Mouse (Mus musculus) forebrain, embryonic 14.5 days (tissue): Measurements from ENCODE around the gene Gcnt2. TPM values are rescaled to one million over a fixed set of nuclear protein-coding genes. Genes with fewer than 3 reads are reported as not detected.
"Not testable (repeated sequence)": the region's sequence is repeated elsewhere in the genome, so short reads cannot be mapped to it uniquely, and the experiment has no call there.

Source experiments
- ATAC-seq: fragments of 200-750 bp; cut with Nextera tagmentation; 2 replicates; pipeline ENCODE4 v1.8.0; 2017; ENCODE audit warnings: mild to moderate bottlenecking, moderate library complexity
- DNase-seq: peaks from one replicate; pipeline ENCODE4 v3.0.0-alpha.2; 2015; ENCODE audit warnings: low spot score
- H3K27ac ChIP-seq: fragments of 300-500 bp; sonication (generic); 2 replicates; pipeline ENCODE4 v1.5.1; 2014; ENCODE audit warnings: low read depth, mild to moderate bottlenecking, control low read depth, low read length, moderate library complexity
- H3K27me3 ChIP-seq: fragments of 300-500 bp; sonication (generic); replicated peaks from 2 replicates; pipeline ENCODE4 v1.6.1; 2014; ENCODE audit warnings: low read length, control low read depth, mixed read lengths; ENCODE audit not compliant: control insufficient read depth, insufficient read depth
- H3K36me3 ChIP-seq: fragments of 300-500 bp; sonication (generic); 2 replicates; pipeline ENCODE4 v1.6.1; 2014; ENCODE audit warnings: low read length, control low read depth; ENCODE audit not compliant: control insufficient read depth, insufficient read depth
- H3K4me1 ChIP-seq: fragments of 300-500 bp; sonication (generic); 2 replicates; pipeline ENCODE4 v1.6.1; 2014; ENCODE audit warnings: antibody characterized with exemption, low read length, control low read depth; ENCODE audit not compliant: control insufficient read depth, insufficient read depth
- H3K4me2 ChIP-seq: fragments of 300-500 bp; sonication (generic); 2 replicates; pipeline ENCODE4 v1.6.1; 2014; ENCODE audit warnings: mild to moderate bottlenecking, control low read depth, low read length
- H3K4me3 ChIP-seq: fragments of 300-500 bp; sonication (generic); 2 replicates; pipeline ENCODE4 v1.5.1; 2014; ENCODE audit warnings: low read depth, low read length, control low read depth
- H3K9ac ChIP-seq: fragments of 300-500 bp; sonication (generic); 2 replicates; pipeline ENCODE4 v1.6.1; 2014; ENCODE audit warnings: mild to moderate bottlenecking, low read length, control low read depth, moderate library complexity
- H3K9me3 ChIP-seq: fragments of 300-500 bp; sonication (generic); replicated peaks from 2 replicates; pipeline ENCODE4 v1.6.1; 2016; ENCODE audit warnings: low read length, control low read depth, mixed read lengths; ENCODE audit not compliant: control insufficient read depth
- WGBS: fragments of 180-500 bp; shearing (Covaris S2); extraction: QIAGEN DNeasy Blood & Tissue Kit; methylation state at CpG from one replicate; pipeline ENCODE4 v1.1.7; 2014; 5-methylcytosine and 5-hydroxymethylcytosine counted together
- polyA plus RNA-seq: library from polyadenylated mRNA; unstranded; fragments of >200 nt; fragmentation: Nextera tagmentation; extraction: Ambion mirVana; gene quantifications from 2 replicates; pipeline ENCODE4 v1.2.1, GENCODE M21; 2014

Gcnt2 gene
- polyA plus RNA-seq, 1 experiment from 2014 or later = 5.2 TPM

DNA sequence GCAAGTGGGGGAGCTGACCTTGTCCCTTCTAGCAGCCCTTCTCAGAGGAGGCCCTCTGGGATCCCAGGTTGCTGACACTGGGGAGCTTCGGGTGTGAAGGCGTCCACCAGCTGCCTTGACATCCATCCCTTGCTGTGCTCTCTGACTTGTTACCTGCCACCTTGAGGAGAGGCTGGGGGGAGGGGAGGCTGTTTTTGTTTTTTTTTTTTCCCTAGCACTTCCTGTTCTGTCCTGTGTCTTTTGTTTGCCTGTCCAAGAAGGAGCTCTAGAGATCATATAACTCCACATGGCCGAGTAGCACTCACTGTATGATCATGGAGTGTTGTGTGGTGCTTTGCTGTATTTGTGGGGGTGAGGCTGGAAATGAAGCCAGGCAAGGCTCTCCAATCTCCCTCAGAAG is 34.0 kb downstream of the Gcnt2 start:
- H3K27me3 ChIP-seq = no peaks in the 10 kb centered on the region
- no peak overlapping the region for H3K27ac ChIP-seq
- no peak for ATAC-seq
- peaks cover 12% of the 10 kb centered on the region for H3K4me1 ChIP-seq
- DNase-seq = no peak
- no peaks in the 10 kb centered on the region for H3K9me3 ChIP-seq
- H3K36me3 ChIP-seq = no peaks in the 10 kb centered on the region
- H3K4me2 ChIP-seq = no peak overlapping the region
- H3K9ac ChIP-seq = no peak overlapping the region
- WGBS = 85% methylated on average over 3 of the region's 3 CpGs
- H3K4me3 ChIP-seq = no peak overlapping the region

DNA sequence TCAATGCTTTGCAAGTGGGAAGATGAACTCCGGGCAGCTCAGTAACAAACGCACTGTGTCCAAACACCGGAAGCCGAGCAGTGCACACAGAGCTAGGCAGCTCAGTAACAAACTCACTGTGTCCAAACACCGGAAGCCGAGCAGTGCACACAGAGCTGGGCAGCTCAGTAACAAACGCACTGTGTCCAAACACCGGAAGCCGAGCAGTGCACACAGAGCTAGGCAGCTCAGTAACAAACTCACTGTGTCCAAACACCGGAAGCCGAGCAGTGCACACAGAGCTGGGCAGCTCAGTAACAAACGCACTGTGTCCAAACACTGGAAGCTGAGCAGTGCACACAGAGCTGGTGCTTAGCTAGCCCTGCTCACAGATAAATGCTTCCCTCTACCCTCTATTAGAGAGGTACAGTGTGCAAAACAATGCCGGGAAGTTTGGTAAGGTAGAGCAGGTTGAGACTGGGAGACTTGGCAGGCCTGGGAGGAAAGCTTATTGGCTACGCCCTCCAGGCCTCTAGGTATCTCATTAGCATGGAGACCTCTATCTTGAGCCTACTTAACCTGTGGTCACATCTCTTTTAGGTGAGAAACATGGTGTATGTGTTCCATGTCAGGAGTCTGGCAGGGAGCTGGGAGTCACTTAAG is 38.6 kb downstream of the Gcnt2 start:
- H3K9me3 ChIP-seq, H3K36me3 ChIP-seq, DNase-seq, H3K4me2 ChIP-seq, H3K4me3 ChIP-seq, H3K27ac ChIP-seq, H3K9ac ChIP-seq, H3K4me1 ChIP-seq, H3K27me3 ChIP-seq, ATAC-seq: not testable (repeated sequence)
- WGBS = 83% methylated on average over 12 of the region's 14 CpGs

DNA sequence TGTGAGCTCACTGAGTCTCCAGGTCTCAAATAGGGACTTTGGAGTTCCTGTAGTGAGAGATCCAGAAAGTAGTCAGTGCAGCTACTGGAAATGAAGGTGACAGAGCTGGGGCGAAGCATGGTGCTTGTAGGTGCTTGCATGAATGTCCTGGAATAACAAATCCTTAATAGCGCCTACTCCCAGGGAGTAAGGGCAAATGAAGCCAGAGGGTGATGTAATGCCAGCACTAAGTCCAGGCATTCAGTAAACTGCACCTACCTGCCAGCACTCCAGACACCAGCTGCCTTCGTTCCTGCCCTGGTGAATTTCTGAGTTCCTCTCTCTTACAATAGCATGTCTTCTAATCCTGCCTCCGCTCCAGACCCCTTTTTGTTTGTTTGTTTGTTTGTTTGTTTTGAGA is 39.1 kb downstream of the Gcnt2 start:
- Histone ChIP-seq H3K4me1 (no peaks in the 10 kb centered on the region), H3K4me3 (no peak overlapping the region), H3K27ac (no peak overlapping the region), H3K4me2 (no peak overlapping the region), H3K27me3 (no peaks in the 10 kb centered on the region), H3K9me3 (no peaks in the 10 kb centered on the region), H3K9ac (no peak overlapping the region), H3K36me3 (no peaks in the 10 kb centered on the region)
- ATAC-seq (no peak), DNase-seq (no peak)
- WGBS = 77% methylated on average over 4 of the region's 4 CpGs

DNA sequence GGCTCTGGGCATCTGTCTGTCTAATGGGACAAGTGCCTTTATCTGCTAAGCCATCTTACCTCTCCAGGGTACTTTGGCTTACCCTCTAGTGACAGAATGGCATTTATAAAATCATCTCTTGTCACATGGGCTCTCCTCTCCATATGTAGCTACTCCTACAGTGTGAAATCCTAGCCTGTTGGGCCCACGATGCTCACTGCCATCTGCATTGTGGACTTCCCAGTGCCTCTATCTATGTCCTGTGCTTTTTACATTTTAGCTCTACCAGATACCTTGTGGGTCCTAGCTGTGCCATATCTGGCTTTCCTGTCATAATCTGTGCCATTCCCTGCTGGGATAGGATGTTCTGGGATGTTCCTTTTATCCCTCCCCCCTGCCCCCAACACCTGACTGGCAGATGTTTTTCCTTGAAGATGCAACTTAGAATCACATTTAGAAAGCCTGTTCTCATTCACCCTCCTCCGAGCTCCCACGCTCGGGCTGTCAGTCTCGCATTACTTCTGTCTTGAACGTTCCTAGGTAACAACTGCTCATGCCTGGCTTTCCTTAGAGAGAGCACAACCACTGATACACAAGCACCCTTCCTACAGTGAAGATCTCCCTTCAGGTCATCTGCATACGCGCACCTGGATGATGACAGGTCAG is 39.9 kb downstream of the Gcnt2 start:
- H3K4me1 ChIP-seq = no peaks in the 10 kb centered on the region
- H3K27ac ChIP-seq = no peak overlapping the region
- no peak for DNase-seq
- 87% methylated on average over 8 of the region's 8 CpGs for WGBS
- no peak overlapping the region for H3K4me2 ChIP-seq
- no peaks in the 10 kb centered on the region for H3K36me3 ChIP-seq
- H3K9me3 ChIP-seq = no peaks in the 10 kb centered on the region
- no peak for ATAC-seq
- H3K27me3 ChIP-seq = no peaks in the 10 kb centered on the region
- no peak overlapping the region for H3K4me3 ChIP-seq
- no peak overlapping the region for H3K9ac ChIP-seq

DNA sequence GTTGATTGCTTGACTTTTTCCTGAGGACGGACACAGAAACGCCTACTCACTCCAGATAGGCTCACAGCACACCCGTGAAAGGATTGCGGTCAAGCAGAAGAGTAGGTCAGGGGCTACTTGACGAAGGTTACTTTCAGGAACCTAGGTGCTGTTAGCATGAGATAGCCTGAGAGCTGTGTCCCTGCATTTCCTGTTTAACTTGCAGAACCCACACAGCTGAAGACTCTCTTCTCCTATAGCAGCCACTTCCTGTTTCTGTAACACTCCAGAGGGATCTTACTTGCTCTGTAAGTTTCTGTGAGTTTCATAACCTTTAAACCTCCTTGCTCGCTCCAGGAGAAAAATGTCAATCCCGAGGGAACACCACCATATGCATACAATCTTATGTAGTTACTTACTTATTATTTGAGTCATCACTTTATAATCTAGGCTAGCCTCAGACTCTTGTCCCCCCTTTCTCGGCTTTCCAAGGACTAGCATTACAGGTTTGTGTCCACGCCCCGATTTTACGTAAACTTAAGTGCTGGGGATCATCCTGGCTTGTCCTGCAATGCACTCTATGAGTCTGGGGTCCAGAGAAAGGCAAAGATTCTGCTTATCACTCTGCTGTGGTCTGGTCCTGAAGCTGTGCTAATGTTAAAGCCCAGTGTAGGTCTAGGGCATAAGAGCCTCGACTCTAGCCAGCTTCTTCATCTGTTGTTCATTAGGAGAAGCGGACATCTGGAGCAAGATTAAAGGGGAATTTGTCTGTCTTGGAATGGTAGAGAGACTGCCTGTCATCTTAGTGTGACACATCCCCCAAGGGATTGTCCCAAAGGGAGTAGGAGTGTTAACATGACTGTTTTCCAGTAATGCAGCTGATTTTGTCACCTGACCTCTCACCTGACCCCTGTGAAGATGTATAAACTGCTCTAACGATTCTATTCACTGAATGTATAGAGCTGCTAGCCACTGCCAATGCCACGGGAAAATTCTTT is 40.7 kb downstream of the Gcnt2 start:
- ATAC-seq = no peak

DNA sequence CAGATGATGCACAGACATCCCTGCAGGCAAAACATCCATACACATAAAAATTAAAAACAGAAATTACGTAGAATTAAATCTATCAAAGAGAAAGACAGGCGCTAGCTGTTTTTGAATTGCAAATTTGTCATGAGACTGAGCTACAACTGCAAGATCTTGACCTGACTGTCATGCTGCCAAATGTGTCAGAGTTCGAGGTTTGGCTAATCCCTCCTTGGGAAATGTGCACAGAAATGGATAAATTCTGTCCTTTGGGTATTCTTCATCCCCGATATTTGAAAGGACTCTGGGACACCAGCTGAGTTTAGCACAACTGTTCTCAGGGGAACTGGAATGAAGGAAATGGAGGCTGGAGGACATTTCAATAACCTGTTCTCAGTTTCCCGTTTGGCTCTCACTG is 41.7 kb downstream of the Gcnt2 start:
- Histone ChIP-seq H3K9ac (no peak overlapping the region), H3K27ac (no peak overlapping the region), H3K9me3 (no peaks in the 10 kb centered on the region), H3K4me3 (no peak overlapping the region), H3K36me3 (no peaks in the 10 kb centered on the region), H3K4me1 (no peaks in the 10 kb centered on the region), H3K27me3 (no peaks in the 10 kb centered on the region), H3K4me2 (no peak overlapping the region)
- WGBS = 85% methylated on average over 5 of the region's 5 CpGs
- ATAC-seq (no peak), DNase-seq (no peak)

More for the DNA sequence above, 40.7 kb downstream of the Gcnt2 start:
- Histone ChIP-seq H3K27ac (no peak overlapping the region), H3K27me3 (no peaks in the 10 kb centered on the region), H3K4me3 (no peak overlapping the region), H3K9ac (no peak overlapping the region), H3K4me1 (no peaks in the 10 kb centered on the region), H3K4me2 (no peak overlapping the region), H3K36me3 (no peaks in the 10 kb centered on the region), H3K9me3 (no peaks in the 10 kb centered on the region)
- 85% methylated on average over 15 of the region's 15 CpGs for WGBS
- DNase-seq = no peak

DNA sequence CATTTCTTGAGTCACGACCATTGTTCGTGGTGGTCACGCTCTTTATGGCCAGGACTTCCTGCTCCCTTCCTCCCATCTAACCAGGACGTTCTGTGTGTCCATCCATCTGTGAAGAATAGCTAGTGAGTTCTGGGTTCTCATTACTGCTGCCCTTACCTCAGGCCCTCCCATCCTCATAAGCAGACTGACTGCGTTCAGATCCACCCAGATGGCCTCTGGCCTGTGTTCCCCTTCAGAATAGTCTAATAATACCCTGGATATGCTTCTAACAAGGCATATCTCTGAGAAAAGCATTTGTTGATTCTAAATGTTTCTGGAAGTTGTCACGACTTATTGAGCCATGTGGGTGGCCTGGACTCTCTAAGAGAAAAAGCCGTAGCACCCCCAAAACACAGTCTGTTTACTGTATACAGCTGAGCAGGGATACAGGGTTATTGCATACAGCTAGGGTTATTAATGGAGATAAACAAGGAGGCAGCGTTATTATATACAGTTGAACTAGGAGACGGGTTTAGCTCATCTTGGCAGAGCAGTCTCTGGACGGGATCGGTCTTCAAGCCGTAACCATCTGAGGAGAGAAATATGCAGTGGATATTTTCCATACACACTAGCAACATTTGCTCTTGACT is 42.4 kb downstream of the Gcnt2 start:
- WGBS = 86% methylated on average over 12 of the region's 12 CpGs
- no peak overlapping the region for H3K4me2 ChIP-seq
- no peak for ATAC-seq
- no peaks in the 10 kb centered on the region for H3K27me3 ChIP-seq
- no peaks in the 10 kb centered on the region for H3K9me3 ChIP-seq
- H3K9ac ChIP-seq = no peak overlapping the region
- H3K4me3 ChIP-seq = no peak overlapping the region
- H3K4me1 ChIP-seq = no peaks in the 10 kb centered on the region
- no peaks in the 10 kb centered on the region for H3K36me3 ChIP-seq
- H3K27ac ChIP-seq = no peak overlapping the region
- DNase-seq = no peak

DNA sequence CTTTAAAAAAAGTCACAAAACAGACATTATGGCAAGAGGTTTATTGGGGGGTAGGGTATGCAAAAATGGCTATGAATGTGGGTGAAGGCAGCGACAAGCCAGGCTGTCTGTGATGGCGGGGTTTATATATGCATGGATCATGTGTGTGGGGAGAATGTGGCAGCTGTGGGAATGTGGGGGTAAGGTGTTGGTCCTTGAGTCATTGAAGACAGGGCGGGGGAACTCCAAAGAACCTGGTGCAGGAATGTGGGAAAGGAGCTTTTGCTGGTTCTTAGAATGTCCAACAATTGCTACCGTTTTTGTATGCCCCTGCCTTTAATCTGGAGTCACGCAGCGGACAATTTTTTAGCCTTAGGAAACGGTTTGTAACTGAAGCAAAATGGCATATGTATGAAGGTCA is 44.5 kb downstream of the Gcnt2 start:
- WGBS = 88% methylated on average over 7 of the region's 7 CpGs
- no peak overlapping the region for H3K4me2 ChIP-seq
- no peak for ATAC-seq

More for the DNA sequence above, 44.5 kb downstream of the Gcnt2 start:
- Histone ChIP-seq H3K4me3 (no peak overlapping the region), H3K27ac (no peak overlapping the region), H3K27me3 (no peaks in the 10 kb centered on the region), H3K36me3 (no peaks in the 10 kb centered on the region), H3K9me3 (no peaks in the 10 kb centered on the region), H3K9ac (no peak overlapping the region), H3K4me1 (no peaks in the 10 kb centered on the region)
- DNase-seq = no peak
